ENCODE assay signal across 8 mouse cellular contexts in the genomic region with DNA sequence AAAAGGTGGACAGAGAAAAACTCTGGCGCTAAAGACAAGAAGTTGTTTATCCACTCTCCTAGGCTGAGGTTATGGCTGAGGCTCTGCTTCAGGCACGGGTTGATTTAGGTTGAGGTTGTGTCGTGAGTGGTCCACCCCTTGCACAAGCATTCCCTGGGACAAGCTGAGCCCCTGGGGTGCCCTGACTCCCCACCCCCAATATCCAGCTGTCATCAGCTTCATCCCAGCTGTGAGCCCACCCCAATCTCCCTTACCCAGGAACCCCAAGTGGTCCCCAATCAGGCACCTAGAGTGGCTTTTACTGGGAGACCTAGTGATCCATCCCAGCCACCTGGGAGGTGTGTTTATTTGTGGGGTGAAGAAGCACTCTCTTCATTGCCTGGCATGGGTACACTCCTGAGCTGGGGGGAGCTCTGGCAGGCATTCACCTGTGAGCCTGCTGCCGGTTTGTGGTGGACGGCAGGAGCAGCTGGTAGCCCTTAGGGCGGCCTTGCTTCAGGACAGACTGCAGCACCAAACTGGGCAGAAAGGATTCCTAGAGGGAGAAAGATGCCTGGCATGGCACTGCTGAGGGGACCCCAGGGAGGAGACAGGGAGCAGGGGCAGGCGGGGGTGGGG. TPM values are rescaled to one million over a fixed set of nuclear protein-coding genes. Genes with fewer than 3 reads are reported as not detected.
DNase-seq lines count a peak whose midpoint lies in the region; ATAC-seq and TF ChIP-seq lines count a peak whose summit lies in the region.

No protein-coding gene starts in this region.

- H3K27ac ChIP-seq in lung, embryonic 14.5 days (ENCODE audit: low read depth), result no peak overlapping the region
- H3K27ac ChIP-seq in limb, embryonic 11.5 days (replicated peaks; ENCODE audit: low read depth, low read length), result peak overlapping the region; percentile 64; the same call in 1 of the 2 replicates
- peak overlapping the region; percentile 77; the same call in 1 of the 2 replicates for H3K27ac ChIP-seq in neural tube, embryonic 14.5 days (ENCODE audit: low read depth, low read length)

- no peaks in the 10 kb centered on the region for H3K27me3 ChIP-seq in lung, embryonic 14.5 days (ENCODE audit: insufficient read depth, low read length)
- H3K27me3 ChIP-seq in limb, embryonic 11.5 days (ENCODE audit: control insufficient read depth, insufficient read depth, low read length), result no peaks in the 10 kb centered on the region
- no peaks in the 10 kb centered on the region; the same call in 1 of the 2 replicates for H3K27me3 ChIP-seq in neural tube, embryonic 14.5 days (ENCODE audit: control insufficient read depth, insufficient read depth, low read length)

- no peak for TF ChIP-seq CTCF in lung, embryonic 14.5 days (IDR thresholded peaks at IDR 0.05; ENCODE audit: low read depth)

- H3K9ac ChIP-seq in lung, embryonic 14.5 days, result no peak overlapping the region
- H3K9ac ChIP-seq in limb, embryonic 11.5 days (ENCODE audit: low read length), result no peak overlapping the region
- no peak overlapping the region for H3K9ac ChIP-seq in neural tube, embryonic 14.5 days (replicated peaks; ENCODE audit: low read depth, low read length)

- DNase-seq in CD4-positive, CD25-positive, alpha-beta regulatory T cell, adult 2 months (ENCODE audit: low read depth, low spot score), result peak; percentile 18
- no peak for DNase-seq in lung, embryonic 14.5 days
- DNase-seq in lung, postnatal 14 days, result no peak
- DNase-seq in limb, embryonic 11.5 days (ENCODE audit: low spot score), result no peak
- no peak for DNase-seq in layer of hippocampus, adult 11-12 months (ENCODE audit: low spot score)
- DNase-seq in adrenal gland, adult 2 months, result no peak

- peak overlapping the region; percentile 66 for H3K4me2 ChIP-seq in lung, embryonic 14.5 days
- peak overlapping the region; percentile 53 for H3K4me2 ChIP-seq in limb, embryonic 11.5 days (ENCODE audit: low read depth, severe bottlenecking)
- H3K4me2 ChIP-seq in neural tube, embryonic 14.5 days (ENCODE audit: low read depth, low read length), result peak overlapping the region; percentile 55; the same call in 1 of the 2 replicates

- H3K9me3 ChIP-seq in lung, embryonic 14.5 days (ENCODE audit: low read depth, low read length), result no peaks in the 10 kb centered on the region
- H3K9me3 ChIP-seq in limb, embryonic 11.5 days (ENCODE audit: control insufficient read depth, low read length), result no peaks in the 10 kb centered on the region
- H3K9me3 ChIP-seq in neural tube, embryonic 14.5 days (ENCODE audit: control insufficient read depth, low read length), result no peaks in the 10 kb centered on the region

- H3K36me3 ChIP-seq in lung, embryonic 14.5 days (ENCODE audit: insufficient read depth), result no peaks in the 10 kb centered on the region
- no peaks in the 10 kb centered on the region for H3K36me3 ChIP-seq in limb, embryonic 11.5 days (ENCODE audit: control insufficient read depth, insufficient read depth, low read length)
- no peaks in the 10 kb centered on the region for H3K36me3 ChIP-seq in neural tube, embryonic 14.5 days (ENCODE audit: control insufficient read depth, insufficient read depth, low read length)

- 76% methylated on average over 7 of the region's 7 CpGs for WGBS in lung, embryonic 14.5 days
- WGBS in limb, embryonic 11.5 days, result 59% methylated on average over 7 of the region's 7 CpGs
- 46% methylated on average over 7 of the region's 7 CpGs for WGBS in neural tube, embryonic 14.5 days

- no peak for ATAC-seq in CD4-positive, CD25-positive, alpha-beta regulatory T cell, adult 4 months
- 0 out of 2 replicates have a peak, but pooled peaks have one; percentile 9 for ATAC-seq in lung, embryonic 14.5 days (ENCODE audit: insufficient read depth)
- no peak for ATAC-seq in limb, embryonic 11.5 days (ENCODE audit: insufficient number of reproducible peaks, low FRiP score, low TSS enrichment, low read depth)
- ATAC-seq in neural tube, embryonic 14.5 days (ENCODE audit: low read depth), result no peak; the same call in 1 of the 2 replicates

- H3K4me3 ChIP-seq in lung, embryonic 14.5 days (ENCODE audit: low read depth, low read length), result peak overlapping the region; percentile 35; the same call in 1 of the 2 replicates
- no peak overlapping the region; the same call in 1 of the 2 replicates for H3K4me3 ChIP-seq in limb, embryonic 11.5 days (ENCODE audit: low read depth, low read length)
- no peak overlapping the region for H3K4me3 ChIP-seq in neural tube, embryonic 14.5 days (ENCODE audit: low read depth, low read length)

- H3K4me1 ChIP-seq in lung, embryonic 14.5 days (ENCODE audit: insufficient read depth), result 0 out of 2 replicates have a peak, but pooled peaks cover 5% of the 10 kb centered on the region
- peaks cover 26% of the 10 kb centered on the region for H3K4me1 ChIP-seq in limb, embryonic 11.5 days (ENCODE audit: control insufficient read depth, insufficient read depth, low read length)
- peaks cover 21% of the 10 kb centered on the region for H3K4me1 ChIP-seq in neural tube, embryonic 14.5 days (ENCODE audit: control insufficient read depth, insufficient read depth, low read length)

RNA-seq across cellular contexts. Expression of a gene that starts 8.1 kb away (rescaled TPM):
- polyA plus RNA-seq in CD4-positive, CD25-positive, alpha-beta regulatory T cell, adult 4 months (2017; shearing (Covaris generic)), result under 1 TPM in 1 of 2 experiments, not detected in 1; 0.62 TPM
- polyA plus RNA-seq in lung, embryonic 14.5 days (2014; fragmentation: Nextera tagmentation; extraction: Ambion mirVana), result 3.9 and 4.3 TPM in 2 replicates
- 2.6 and 3.9 TPM in 2 replicates for polyA plus RNA-seq in limb, embryonic 11.5 days (2014; fragmentation: Nextera tagmentation; extraction: Ambion mirVana)
- polyA plus RNA-seq in neural tube, embryonic 14.5 days (2014; fragmentation: Nextera tagmentation; extraction: Ambion mirVana), result 0.89 and 1.9 TPM in 2 replicates
- total RNA-seq in adrenal gland, adult 2 months (2021), result 1 to 10 TPM; 1.8 to 5.0 TPM
- 2.8 and 3.6 TPM in 2 replicates for polyA plus RNA-seq in adrenal gland, adult 2 months (2012; rRNA removed)

RNA-seq across cellular contexts. Expression of a gene that starts 12.2 kb away (rescaled TPM):
- polyA plus RNA-seq in CD4-positive, CD25-positive, alpha-beta regulatory T cell, adult 4 months (2017; shearing (Covaris generic)), result 10 to 100 TPM; 30.5 to 44.9 TPM
- polyA plus RNA-seq in lung, embryonic 14.5 days (2014; fragmentation: Nextera tagmentation; extraction: Ambion mirVana), result 88.3 and 96.0 TPM in 2 replicates
- polyA plus RNA-seq in limb, embryonic 11.5 days (2014; fragmentation: Nextera tagmentation; extraction: Ambion mirVana), result 102 and 109 TPM in 2 replicates
- polyA plus RNA-seq in neural tube, embryonic 14.5 days (2014; fragmentation: Nextera tagmentation; extraction: Ambion mirVana), result 105 and 112 TPM in 2 replicates
- total RNA-seq in adrenal gland, adult 2 months (2021), result 10 to 100 TPM; 33.5 to 45.4 TPM
- polyA plus RNA-seq in adrenal gland, adult 2 months (2012; rRNA removed), result 69.9 and 77.1 TPM in 2 replicates

RNA-seq across cellular contexts. Expression of a gene that starts 34.8 kb away (rescaled TPM):
- polyA plus RNA-seq in CD4-positive, CD25-positive, alpha-beta regulatory T cell, adult 4 months (2017; shearing (Covaris generic)), result 10 to 100 TPM; 33.1 to 65.6 TPM
- 32.1 and 34.5 TPM in 2 replicates for polyA plus RNA-seq in lung, embryonic 14.5 days (2014; fragmentation: Nextera tagmentation; extraction: Ambion mirVana)
- polyA plus RNA-seq in limb, embryonic 11.5 days (2014; fragmentation: Nextera tagmentation; extraction: Ambion mirVana), result 38.7 and 40.4 TPM in 2 replicates
- 35.9 and 36.9 TPM in 2 replicates for polyA plus RNA-seq in neural tube, embryonic 14.5 days (2014; fragmentation: Nextera tagmentation; extraction: Ambion mirVana)
- 10 to 100 TPM; 24.7 to 30.3 TPM for total RNA-seq in adrenal gland, adult 2 months (2021)
- polyA plus RNA-seq in adrenal gland, adult 2 months (2012; rRNA removed), result 58.2 and 62.5 TPM in 2 replicates

RNA-seq across cellular contexts. Expression of a gene that starts 39.4 kb away (rescaled TPM):
- polyA plus RNA-seq in CD4-positive, CD25-positive, alpha-beta regulatory T cell, adult 4 months (2017; shearing (Covaris generic)), result not detected
- 15.7 and 15.9 TPM in 2 replicates for polyA plus RNA-seq in lung, embryonic 14.5 days (2014; fragmentation: Nextera tagmentation; extraction: Ambion mirVana)
- polyA plus RNA-seq in limb, embryonic 11.5 days (2014; fragmentation: Nextera tagmentation; extraction: Ambion mirVana), result 138 and 155 TPM in 2 replicates
- polyA plus RNA-seq in neural tube, embryonic 14.5 days (2014; fragmentation: Nextera tagmentation; extraction: Ambion mirVana), result 0.70 and 0.99 TPM in 2 replicates
- total RNA-seq in adrenal gland, adult 2 months (2021), result 1 to 10 TPM; 2.1 to 2.2 TPM
- 4.3 and 5.0 TPM in 2 replicates for polyA plus RNA-seq in adrenal gland, adult 2 months (2012; rRNA removed)
